Mouse (Mus musculus) frontal cortex, postnatal 10 days (tissue): ENCODE measurements around the gene Vsig10.
"Not testable (repeated sequence)": the region's sequence is repeated elsewhere in the genome, so short reads cannot be mapped to it uniquely, and the experiment has no call there.

Source experiments
- DNase-seq, 2 experiments: peaks; one replicate each; pipeline ENCODE4 v3.0.0; 2022; ENCODE audit warnings: low spot score in 2 of 2, mixed read lengths in 1 of 2

Gene Vsig10

DNA sequence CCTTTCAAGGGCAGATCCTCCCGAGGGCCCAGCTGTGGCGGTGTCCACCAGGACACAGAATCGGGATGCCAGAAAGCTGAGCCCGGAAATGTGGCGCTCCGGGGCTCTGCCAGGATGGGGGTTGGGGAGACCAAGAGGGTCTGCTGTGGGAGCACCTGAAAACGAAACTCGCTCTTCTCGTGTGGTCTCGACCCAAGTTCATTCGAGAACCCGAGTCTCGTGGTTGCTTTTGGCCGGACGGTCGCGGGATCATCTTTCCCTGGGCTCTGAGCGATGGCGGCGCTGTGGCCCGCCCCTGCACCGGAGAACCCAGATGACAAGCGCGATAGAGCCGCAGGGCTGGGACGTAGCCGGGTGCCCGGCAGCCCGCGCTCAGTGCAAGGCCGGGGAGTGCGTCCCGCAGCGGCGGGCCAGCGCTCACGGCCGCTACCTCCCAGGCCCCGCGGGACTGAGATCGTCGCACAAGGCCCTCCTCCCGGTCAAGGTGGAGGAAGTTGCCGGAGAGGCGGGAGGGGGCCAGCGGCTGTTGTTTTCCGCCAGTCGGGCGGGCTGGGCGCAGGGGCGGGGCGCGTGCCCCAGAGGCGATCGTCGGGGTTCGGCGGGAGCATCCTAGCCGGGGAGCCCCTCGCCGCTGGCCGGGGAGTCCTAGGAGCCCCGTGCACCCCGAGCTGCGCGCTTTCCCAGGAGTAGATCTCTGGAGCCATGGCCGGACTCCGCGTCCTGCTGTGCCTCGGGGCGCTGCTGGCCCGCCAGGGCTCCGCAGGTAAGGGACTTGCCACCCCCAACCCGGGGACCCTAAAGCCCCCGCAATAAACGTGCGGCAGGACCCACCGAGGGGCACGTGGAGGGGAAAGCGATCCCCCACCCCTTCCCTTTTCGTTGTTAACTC lies at the start of gene Vsig10:
Gene Vsig10, plus strand, starts transcription at position 343 of the 889 bp plus-strand sequence.
- peak in 1 of 2 experiments; percentile 32 for DNase-seq

DNA sequence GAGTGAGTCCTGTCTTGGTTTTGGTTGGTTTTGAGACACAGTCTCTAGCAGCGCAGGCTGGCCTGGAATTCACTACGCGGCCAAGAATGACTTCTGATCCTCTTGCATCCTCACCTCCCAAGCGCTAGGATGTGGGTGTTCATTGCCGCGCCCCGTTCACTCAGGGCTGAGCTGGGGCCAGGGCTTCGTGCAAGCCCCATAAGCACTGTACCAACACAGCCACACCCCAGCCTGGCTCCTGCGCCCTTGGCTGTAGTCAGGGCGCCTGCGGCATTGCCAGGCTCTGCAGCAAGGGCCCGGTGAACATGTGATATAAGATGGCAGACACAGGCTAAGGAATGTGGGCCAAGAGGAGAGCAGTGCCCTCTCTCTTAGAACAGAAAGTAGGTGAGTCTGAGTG lies 49.5 kb upstream of the Vsig10 start:
- DNase-seq = no peak

DNA sequence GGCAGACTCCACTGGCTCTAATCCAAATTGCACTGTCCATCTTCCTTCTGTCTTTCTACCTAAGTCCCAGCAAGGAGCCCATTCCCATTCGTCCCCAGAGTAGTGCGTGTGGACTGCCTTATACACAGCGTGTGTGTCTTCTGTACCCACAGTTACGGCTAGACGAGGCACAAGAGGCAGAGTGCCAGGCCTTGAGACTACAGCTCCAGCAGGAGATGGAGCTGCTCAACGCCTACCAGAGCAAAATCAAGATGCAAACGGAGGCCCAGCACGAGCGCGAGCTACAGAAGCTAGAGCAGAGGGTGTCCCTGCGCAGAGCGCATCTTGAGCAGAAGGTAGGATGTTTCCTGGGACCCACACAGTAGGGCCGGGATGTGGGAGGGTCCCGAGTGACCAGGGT lies 46.9 kb upstream of the Vsig10 start:
- DNase-seq = peak in 1 of 2 experiments; percentile 56

DNA sequence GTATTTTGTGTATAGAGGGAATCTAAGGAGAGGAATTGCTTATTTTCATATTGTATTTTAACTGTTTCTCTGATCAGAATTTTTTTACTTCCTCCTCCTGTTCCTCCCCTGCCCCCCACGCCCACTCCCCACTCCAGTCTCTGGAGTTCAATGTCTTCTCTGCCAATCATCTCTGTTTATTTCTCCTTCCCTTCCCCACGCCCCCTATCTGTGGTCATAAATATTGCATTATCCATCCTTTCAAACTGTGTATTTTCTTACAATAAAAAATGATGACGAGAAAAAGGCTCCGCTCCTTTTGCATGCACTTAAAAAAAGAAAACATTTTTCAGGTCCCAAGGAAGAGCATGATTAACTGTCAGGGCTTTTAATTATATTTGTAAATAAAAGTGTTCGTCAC lies 44.1 kb upstream of the Vsig10 start:
- no peak for DNase-seq

DNA sequence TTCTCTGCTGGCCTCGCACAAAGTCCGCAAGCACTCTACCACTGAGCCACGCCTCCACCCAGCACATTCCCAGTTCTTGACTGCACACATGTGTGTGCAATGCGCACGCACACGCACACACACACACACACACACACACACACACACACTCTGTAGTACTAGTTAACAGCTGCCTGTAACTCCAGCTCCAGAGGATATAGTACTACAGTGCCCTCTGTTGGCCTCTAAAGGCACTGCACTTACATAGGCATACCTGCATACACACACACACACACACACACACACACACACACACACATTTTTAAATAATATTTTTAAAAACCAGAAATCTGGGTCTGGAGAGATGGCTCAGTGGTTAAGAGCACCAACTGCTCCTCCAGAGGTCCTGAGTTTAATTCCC lies 41.1 kb upstream of the Vsig10 start:
- DNase-seq = no peak

DNA sequence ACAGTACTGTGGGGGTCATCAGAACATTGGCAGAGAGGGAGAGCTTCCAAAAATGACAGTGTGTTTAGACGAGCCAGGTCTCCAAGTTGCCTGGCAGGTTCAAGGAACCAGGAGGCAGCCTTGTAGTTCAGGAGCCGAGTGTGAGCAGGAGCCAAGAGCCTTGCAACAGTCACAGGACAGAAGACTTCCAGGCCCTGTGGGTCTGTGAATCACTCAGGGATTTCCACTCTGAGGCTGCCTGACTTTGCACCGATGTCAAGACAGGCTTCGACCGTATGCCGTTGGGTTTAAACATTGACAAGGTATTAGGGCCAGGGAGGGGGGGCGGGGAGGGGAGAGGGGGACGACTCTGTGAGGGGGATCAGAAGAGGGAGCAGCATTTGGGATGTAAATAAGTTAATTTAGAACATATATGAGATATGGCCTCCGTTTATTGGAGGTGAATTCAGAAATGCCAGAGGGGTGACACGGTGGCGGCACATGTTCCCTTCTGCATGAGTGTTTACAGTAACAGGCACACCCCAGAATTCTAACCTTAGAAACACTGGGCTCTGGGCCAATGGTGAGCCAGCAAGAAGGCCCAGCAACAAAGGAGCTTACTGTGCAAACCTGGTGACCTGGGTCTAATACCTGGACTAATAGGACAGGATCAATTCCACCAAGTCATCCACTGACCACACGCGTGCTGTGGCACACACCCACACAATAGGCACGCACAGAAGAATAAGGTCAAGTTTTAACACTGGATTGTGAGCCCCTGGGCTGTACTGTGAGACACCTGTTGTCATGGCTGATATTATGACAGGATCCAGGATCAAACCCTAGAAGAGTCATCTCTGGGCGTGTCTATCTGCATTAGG lies 39.8 kb upstream of the Vsig10 start:
- DNase-seq = no peak

DNA sequence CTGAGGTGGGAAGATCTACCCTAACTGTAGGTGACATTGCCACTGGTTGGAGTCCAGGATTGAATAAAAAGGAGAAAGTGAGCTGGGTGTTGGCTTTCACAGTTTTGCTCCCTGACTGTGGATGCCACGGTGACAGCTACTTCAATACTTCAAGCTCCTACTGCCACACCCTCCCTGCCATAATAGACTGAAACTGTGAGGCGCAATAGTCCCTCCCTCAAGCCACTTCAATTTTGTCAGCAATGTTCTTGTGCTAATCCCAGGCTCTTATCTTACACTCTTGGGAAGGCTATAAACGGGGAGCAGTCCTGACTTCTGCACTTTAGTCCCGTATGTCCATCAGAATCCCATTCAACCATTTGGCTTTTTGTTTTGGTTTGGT lies 39.2 kb upstream of the Vsig10 start:
- DNase-seq = no peak

DNA sequence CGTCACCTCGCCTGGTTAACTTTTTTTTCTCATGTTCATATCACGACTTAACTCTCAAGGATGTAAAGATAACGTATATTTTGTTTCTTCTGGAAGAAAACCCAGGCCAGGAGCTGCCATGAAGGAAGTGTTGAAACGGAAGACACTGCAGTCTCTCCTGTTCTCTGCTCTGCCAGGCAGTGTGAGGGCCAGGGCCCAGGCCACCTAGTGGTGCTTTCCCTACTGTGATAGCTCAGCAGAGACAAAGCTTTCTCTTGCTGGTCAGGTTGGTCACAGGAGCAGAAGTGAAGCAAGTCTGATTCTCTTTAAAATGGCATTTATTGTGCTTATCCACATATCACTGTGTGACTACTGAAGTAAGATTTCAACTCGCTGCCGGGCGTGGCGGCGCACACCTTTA lies 37.3 kb upstream of the Vsig10 start:
- no peak for DNase-seq

DNA sequence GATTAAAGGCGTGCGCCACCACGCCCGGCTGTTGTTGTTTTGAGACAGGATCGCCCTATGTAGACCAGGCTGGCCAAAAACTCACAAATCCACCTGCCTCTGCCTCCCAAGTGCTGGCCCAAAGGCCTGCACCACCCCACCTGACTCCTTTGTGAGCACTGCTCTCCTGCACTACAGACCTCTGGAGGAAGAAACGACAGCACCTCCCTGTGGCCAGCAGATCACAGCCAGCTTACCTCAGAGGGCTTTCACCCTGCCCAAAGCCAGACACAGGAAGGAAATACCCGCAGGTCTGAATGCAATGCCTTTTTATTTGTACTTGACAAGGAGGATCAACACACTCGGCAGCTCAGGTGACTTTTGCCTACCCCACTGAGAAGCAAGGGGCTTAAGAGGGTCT lies 36.5 kb upstream of the Vsig10 start:
- no peak for DNase-seq

DNA sequence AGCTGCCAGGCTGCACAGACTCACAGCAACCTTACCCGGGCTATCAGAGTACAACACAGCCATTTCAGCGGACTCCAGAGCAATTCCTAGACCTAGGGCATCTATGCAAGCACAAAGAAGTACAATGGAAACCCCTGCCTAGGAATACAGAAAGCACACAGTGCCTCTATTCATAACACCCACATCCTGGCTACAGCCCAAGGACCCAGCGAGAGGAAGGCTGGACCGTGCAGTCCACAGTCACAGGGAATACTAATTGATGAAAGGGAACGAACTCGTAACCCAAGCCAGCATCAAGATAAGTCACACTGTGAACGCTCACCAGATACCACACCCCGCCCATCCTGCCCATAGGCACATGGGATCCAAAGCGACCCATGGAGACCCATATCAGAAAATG lies 34.9 kb upstream of the Vsig10 start:
- DNase-seq = no peak

DNA sequence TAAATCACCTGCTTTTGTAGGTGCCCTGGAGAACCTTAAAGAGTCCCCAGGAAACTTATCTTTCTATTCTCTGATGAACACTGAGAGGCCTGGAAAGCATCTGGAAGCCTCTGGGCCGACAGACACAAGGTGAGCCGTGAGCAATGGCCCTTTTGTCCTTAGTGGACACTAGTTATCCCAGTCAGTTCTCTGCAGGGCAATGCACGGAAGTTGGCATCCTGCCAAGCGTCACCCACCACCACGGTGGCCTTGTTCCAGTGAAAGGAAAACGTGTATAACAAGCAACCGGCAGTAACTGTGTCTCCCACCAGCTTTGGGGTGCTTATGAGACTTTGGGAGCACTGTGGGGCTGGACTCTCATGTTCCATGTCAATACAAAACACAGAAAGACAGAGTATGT lies 34.2 kb upstream of the Vsig10 start:
- no peak for DNase-seq

DNA sequence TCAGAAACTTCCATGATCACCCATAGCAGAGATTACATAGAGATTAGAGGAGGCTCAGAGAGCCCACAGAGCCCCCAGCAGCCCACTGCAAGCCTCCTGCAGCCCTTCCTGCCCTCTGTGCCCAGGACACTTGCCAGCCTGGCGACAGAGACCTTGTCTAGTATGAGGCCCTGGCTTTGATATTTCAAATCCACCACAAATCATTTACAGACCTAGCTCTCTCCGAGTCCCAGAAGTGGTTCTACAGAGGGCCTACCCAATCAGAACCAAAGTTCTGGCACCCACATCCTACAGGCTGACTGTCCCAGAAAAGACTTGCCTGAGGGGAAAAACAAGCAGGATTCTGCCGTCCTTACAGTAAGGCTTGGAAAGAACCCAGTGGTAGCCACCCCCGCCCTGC lies 33.6 kb upstream of the Vsig10 start:
- DNase-seq = no peak

DNA sequence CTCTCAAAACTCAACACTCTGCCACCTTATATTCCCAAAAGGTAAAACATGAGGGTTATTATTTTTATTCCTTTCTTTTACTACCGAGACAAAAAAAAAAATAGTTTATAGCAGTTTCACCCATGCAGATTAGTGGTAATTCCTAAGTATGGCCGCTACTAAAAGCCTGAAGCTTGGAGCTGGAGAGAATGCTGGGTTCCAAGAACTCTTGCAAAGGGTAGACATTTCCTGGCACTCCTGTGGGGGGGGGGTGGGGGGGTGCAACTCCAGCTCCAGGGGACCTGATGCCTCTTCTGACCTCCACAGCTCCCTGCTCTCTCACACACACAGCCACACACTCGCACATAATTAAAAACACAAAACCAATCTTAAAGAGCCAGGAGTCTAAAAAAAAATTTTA lies 32.6 kb upstream of the Vsig10 start:
- DNase-seq = no peak

DNA sequence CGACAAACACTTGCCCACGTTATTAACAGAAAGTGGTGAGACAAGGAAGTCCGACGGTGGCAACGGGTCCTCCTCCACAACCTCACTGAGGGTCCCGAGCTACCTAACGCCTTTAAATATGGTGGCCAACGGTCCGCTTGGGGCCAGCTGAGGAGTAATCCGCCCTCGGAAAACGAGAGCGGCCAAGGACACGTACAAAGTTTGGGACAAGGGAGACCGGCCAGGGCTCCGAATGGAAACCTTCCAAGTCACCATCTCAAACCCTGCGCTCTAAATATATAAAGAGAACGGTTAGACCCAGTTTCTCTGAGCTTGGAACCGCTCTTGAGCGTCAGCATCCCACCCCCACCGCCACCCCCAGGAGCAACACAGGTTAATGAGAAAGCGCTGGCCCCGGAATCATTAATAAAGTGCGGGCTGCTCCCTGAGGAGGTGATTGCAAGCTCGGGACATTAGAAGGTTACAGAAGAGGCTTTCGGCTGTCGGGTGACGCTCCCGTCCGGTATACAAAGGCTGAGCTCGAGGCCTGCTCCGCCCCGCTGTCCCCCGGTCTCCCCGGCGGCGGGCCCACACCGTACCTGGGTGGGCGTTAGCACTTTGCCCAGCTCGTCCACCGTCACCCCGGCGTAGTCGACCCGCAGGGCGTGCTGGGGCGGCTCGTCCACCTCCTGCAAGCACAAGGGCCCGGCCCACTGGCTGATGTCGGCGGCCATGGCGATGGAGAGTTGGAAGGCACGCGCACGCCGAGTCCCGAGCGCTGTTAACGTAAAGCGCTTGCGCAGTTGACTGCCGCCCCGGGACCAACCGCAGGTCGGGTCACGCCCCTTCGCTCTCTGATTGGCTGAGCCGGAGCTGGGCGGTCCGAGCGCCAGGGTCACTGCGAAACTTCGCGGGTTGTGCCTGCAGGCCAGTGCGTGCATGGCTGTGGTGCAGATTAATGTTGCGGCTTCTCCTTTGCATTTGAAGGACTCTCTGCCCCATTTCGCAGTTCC lies 31.8 kb upstream of the Vsig10 start, which contains the start of gene Pebp1:
Gene Pebp1, minus strand, starts transcription at position 795 of the 992 bp plus-strand sequence.
- DNase-seq = peak; percentile 85 to 91

DNA sequence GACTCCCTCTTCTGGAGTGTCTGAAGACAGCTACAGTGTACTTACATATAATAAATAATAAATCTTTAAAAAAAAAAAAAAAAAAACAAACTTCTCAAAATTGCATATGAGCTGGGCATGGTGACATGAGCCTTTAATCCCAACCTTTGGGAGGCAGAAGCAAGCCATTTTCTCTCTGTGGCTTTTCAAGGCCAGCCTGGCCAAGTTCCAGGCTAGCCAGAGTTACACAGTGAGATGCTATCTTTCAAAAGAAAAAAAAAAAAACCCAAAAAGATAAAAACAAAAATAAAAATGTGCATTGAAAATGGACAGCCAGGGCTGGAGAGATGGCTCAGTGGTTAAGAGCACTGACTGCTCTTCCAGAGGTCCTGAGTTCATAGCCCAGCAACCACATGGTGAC lies 29.2 kb upstream of the Vsig10 start:
- no peak for DNase-seq

DNA sequence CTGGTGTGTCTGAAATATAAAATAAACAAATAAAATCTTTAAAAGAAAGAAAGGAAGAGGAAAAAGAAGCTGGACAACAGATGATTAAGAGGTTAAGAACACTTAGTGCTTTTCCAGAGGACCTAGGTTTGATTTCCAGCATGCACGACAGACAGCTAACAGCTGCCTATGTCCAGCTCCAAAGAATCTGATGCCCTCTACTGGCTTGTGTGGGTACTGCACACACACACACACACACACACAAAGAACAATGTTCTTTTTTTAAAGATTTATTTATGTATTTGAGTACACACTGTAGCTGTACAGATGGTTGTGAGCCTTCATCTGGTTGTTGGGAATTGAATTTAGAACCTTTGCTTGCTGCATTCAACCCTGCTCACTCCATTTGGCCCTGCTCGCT lies 28.8 kb upstream of the Vsig10 start:
- DNase-seq = no peak

DNA sequence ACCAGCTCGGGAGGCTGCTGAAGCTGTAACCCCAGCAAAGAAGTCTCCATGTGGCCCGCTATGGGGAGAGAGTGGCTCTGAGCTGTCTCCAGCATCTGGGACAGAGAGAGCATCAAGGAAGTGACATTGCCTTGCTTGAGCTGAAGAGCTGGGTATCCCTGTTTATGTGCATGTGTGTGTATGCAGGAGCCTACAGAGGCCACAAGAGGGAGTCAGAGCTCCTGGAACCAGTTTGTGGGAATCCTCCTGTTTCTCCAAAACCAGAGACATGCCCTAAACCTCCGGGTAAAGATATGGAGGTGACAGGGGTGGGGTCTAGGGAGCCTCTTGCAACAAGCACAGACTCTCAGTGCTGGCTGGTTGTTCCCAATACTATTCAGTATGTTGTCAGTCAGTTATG lies 27.6 kb upstream of the Vsig10 start:
- DNase-seq = no peak

DNA sequence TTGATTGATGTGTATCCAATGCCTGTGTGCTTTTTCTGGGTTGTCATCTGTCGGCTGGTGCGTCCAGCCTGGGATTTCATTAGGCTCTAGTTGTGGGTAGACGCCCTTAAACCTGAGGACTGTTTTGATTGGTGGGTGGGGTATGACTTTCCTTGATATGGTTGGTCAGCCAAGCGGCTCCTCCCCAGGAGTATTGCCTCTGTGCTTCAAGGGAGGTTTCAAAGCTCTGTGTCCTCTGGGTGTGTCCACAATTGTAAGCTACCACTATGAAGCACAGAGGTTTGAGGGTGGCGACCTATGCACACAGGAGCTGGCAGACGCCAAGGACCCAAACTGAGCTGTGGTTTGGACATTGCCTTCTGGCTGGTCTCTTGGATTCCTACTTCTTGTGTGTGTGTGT lies 26.3 kb upstream of the Vsig10 start:
- DNase-seq = no peak

DNA sequence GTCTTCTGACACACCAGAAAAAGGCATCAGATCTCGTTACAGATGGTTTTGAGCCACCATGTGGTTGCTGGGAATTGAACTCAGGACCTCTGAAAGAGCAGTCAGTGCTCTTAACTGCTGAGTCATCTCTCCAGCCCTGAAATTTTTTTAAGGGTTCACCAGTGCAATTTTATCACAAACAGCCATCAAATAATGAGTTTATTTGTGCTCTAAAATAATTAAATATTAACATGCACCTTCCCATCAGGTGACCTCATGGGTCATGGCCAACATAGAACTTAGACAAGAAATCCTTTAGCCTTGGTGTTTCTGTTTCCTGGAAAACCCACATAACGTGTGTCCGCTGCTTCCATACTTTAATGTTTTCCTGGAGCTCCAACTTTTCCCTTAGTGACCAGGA lies 25.1 kb upstream of the Vsig10 start:
- DNase-seq = not testable (repeated sequence)

DNA sequence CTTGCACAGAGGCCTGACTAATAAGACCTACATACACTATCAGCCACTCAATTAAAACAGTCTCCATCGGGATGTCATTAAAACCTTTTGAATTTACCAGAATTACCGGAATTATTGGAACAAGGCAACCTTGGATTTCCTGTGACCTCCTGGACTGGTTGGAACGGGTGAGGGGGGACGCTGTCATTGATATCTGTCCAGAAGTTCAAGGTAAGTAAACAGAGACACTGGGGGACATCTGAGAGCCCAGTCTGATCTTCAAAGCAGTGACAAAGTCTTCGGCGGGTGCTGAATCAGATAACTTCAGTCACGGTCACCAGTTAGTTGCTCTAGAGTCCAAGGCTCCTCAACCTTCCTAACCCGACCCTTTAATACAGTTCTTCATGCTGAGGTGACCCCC lies 23.9 kb upstream of the Vsig10 start:
- DNase-seq = no peak

DNA sequence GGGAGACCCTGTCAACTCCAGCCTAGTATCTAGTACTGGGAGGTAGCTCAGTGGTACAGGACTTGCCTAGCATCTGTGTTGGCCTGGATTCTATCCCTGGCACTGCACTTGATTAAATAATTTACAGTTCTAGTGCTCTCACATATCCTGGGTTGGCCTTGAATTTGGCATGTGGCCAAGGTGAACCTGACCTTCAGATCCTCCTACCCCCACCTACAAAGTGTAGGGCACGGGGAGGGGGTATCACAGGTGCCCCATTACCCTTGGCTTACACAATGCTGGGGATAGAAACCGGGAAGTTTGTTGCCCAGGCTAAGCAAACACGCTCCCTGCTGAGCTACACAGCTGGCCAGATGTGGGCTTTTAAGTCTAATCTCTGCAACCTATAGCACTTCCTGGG lies 16.0 kb upstream of the Vsig10 start:
- DNase-seq = no peak
